Mouse (Mus musculus): ENCODE data around the gene Vangl2.

Gene Vangl2

GRCm38 (mm10) chr1:172028394-172029275, at the start of gene Vangl2:
Vangl2 (minus strand) TSS chr1:172028444.
- DNase-seq (ENCODE audit: low spot score) = no peak

GRCm38 (mm10) chr1:172077981-172078380, 49.7 kb upstream of the Vangl2 start:
- no peak for DNase-seq (ENCODE audit: low spot score)

- DNase-seq (ENCODE audit: low spot score) = no peak
Observed at GRCm38 (mm10) chr1:172072604-172073003, 44.4 kb upstream of the Vangl2 start.

GRCm38 (mm10) chr1:172071556-172071955, 43.3 kb upstream of the Vangl2 start:
- DNase-seq (ENCODE audit: low spot score) = no peak

- DNase-seq (ENCODE audit: low spot score) = no peak
Observed at GRCm38 (mm10) chr1:172070227-172070626, 42.0 kb upstream of the Vangl2 start.

GRCm38 (mm10) chr1:172064613-172065141, 36.4 kb upstream of the Vangl2 start:
- DNase-seq (ENCODE audit: low spot score) = no peak

GRCm38 (mm10) chr1:172063291-172064023, 35.2 kb upstream of the Vangl2 start:
- DNase-seq (ENCODE audit: low spot score) = no peak

GRCm38 (mm10) chr1:172062101-172062500, 33.9 kb upstream of the Vangl2 start:
- no peak for DNase-seq (ENCODE audit: low spot score)

GRCm38 (mm10) chr1:172061217-172061616, 33.0 kb upstream of the Vangl2 start:
- no peak for DNase-seq (ENCODE audit: low spot score)

GRCm38 (mm10) chr1:172060659-172061058, 32.4 kb upstream of the Vangl2 start:
- DNase-seq (ENCODE audit: low spot score) = no peak

GRCm38 (mm10) chr1:172058874-172059273, 30.6 kb upstream of the Vangl2 start:
- no peak for DNase-seq (ENCODE audit: low spot score)

GRCm38 (mm10) chr1:172058321-172058720, 30.1 kb upstream of the Vangl2 start:
- no peak for DNase-seq (ENCODE audit: low spot score)

- DNase-seq (ENCODE audit: low spot score) = no peak
Observed at GRCm38 (mm10) chr1:172057491-172057921, 29.3 kb upstream of the Vangl2 start, which contains the start of gene Nhlh1. Nhlh1 (minus strand) TSS chr1:172057573.

GRCm38 (mm10) chr1:172056251-172056650, 28.0 kb upstream of the Vangl2 start:
- DNase-seq (ENCODE audit: low spot score) = no peak

- DNase-seq (ENCODE audit: low spot score) = no peak
Observed at GRCm38 (mm10) chr1:172053541-172054440, 25.5 kb upstream of the Vangl2 start.

- no peak for DNase-seq (ENCODE audit: low spot score)
Observed at GRCm38 (mm10) chr1:172052766-172053279, 24.6 kb upstream of the Vangl2 start.

- no peak for DNase-seq (ENCODE audit: low spot score)
Observed at GRCm38 (mm10) chr1:172049131-172049782, 21.0 kb upstream of the Vangl2 start.

GRCm38 (mm10) chr1:172048241-172048734, 20.0 kb upstream of the Vangl2 start:
- no peak for DNase-seq (ENCODE audit: low spot score)

- peak; percentile 84 for DNase-seq (ENCODE audit: low spot score)
Observed at GRCm38 (mm10) chr1:172046938-172047337, 18.7 kb upstream of the Vangl2 start.

GRCm38 (mm10) chr1:172046410-172046809, 18.2 kb upstream of the Vangl2 start:
- no peak for DNase-seq (ENCODE audit: low spot score)

- no peak for DNase-seq (ENCODE audit: low spot score)
Observed at GRCm38 (mm10) chr1:172029914-172030313, 1.7 kb upstream of the Vangl2 start.

Measured in adipocyte (in vitro differentiated cells).